Mouse (Mus musculus) layer of hippocampus, adult 9-11 months (tissue): ENCODE measurements at regions not wholly inside any gene's neighbourhood (a gene's known extent, or its start where the extent isn't known, plus 50 kb on each side); places are given as distances from the start of the nearest gene placed in this dataset.

ENCODE experiments used
- DNase-seq: peaks from one replicate; pipeline ENCODE4 v3.0.0; 2022

DNA sequence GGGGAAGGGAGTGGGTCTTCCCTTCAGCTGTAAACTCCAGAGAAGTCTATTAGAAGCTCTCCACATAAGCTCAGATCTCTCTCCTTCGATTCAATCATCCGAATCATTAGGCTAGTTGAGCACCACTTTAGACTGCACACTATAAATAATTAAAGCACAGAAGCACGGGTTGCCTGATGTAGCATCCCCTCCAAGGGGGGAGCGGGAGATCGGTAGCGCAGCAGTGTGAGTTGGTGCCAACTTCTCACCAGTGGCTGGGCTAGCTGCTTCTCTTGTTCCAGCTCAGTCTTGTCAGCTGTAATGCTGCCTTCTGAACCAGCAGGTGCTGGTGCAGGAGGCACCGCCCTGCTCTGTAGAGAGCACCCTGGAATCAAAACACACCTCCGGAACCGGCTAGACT is 78.6 kb downstream of the A830031A19Rik start:
- no peak for DNase-seq

GRCm38 (mm10) chr11:23994160-23994559 is 80.7 kb downstream of the A830031A19Rik start:
- DNase-seq: peak; percentile 36

DNA sequence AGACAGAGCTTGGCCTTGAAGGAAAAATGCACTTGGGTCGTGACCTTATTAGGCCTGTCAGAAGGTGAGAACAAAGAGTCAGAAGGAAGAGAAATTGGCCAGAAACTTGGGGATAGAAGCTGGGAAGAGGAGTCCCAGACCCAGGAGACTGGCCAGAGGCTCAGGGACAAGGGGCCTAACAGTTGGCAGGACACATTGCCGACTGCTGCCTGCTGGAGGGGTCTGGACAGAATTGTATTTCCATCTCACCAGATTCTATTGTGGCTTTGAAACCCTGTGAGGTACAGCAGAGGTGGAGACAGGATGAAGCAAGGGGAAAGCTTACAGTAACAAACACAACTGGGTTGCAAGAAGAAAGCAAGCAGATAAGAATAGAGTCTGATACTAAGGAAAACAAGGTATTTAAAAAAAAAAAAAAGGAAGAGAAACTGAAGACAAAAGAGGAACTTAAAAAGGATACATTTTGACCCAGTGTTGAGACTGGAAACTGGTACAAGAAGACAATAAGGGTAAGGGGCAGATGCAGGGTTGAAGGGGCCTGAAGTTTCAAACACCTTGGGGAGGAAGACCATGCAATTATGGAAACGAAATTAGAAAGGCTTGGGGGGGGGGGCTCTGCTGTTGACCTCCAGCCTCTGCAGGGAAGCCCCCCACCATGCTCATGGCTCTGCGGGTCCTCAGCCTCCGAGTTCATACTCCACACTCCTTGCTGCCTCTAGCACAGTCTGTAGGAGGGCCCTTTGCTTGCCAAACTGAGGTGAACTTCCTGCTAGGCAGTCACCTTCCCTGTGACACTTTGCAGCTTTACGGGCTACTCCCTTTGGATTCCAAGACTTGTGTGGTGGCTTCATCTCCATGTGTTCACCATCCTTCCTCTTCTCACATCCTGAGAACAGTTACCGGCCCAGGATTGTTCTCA is 87.1 kb downstream of the A830031A19Rik start:
- no peak for DNase-seq

GRCm38 (mm10) chr11:23985231-23985630 is 89.6 kb downstream of the A830031A19Rik start:
- DNase-seq: no peak

- DNase-seq: peak; percentile 73
Measured at GRCm38 (mm10) chr11:23979332-23979731, 84.3 kb upstream of the Papolg start.

GRCm38 (mm10) chr11:23978300-23978699 is 83.2 kb upstream of the Papolg start:
- no peak for DNase-seq

GRCm38 (mm10) chr11:23977096-23977495 is 82.0 kb upstream of the Papolg start:
- peak; percentile 77 for DNase-seq

DNA sequence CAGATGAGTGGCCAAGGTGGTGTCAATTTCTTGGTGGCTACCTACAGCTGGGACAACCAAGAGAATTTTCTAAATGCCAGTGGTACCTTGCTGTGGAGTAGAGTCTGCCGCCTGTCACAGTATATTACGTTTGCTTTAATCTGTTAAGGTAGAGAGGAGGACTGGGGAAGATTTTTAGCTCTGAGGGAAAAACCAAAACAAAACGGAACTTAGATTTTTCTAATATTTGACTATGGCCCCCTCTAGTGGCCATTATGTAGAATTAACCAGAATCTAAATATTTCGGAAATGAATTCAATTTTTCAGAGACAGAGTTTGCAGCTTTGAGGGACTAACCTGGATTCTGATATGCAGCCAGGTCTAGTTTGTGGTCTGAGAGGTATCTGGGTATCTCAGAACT is 59.3 kb upstream of the Papolg start:
- no peak for DNase-seq

GRCm38 (mm10) chr11:23945966-23946365 is 50.9 kb upstream of the Papolg start:
- no peak for DNase-seq
